Mouse (Mus musculus) heart, postnatal 14 days (tissue): ENCODE results near the gene Tomm34. TPM values are rescaled to one million over a fixed set of nuclear protein-coding genes. Genes with fewer than 3 reads are reported as not detected.

Experiments used
- DNase-seq, 2 experiments: peaks; one replicate each; pipeline ENCODE4 v3.0.0; 2021 to 2022
- intact Hi-C: fragments of 180-260 bp; cut with DNase I; formaldehyde crosslinking; loops from one replicate; pipeline ENCODE4 v1.15.1; 2025
- total RNA-seq, 2 experiments: library from RNA; stranded (reverse); gene quantifications; 2 replicates each; pipeline ENCODE4 v1.2.3; 2021

Gene Tomm34
- total RNA-seq, 2 experiments from 2014 or later, result 19.3 to 19.9 TPM

- DNase-seq, result no peak
- intact Hi-C loops, result no loop called here
Observed at GRCm38 (mm10) chr2:164022104-164022503, 48.9 kb downstream of the Tomm34 start.

GRCm38 (mm10) chr2:164019943-164020342 is 51.0 kb downstream of the Tomm34 start:
- intact Hi-C loops, result no loop called here
- DNase-seq, result no peak

- intact Hi-C loops, result no loop called here
- no peak for DNase-seq
Observed at GRCm38 (mm10) chr2:164018910-164019309, 52.1 kb downstream of the Tomm34 start.

- intact Hi-C loops, result no loop called here
- DNase-seq, result no peak
Observed at GRCm38 (mm10) chr2:164015304-164015703, 55.7 kb downstream of the Tomm34 start.

- intact Hi-C loops, result no loop called here
Observed at GRCm38 (mm10) chr2:164010944-164011343, 60.0 kb downstream of the Tomm34 start.

GRCm38 (mm10) chr2:164010496-164010895 is 60.5 kb downstream of the Tomm34 start:
- intact Hi-C loops, result no loop called here
- no peak for DNase-seq

More at GRCm38 (mm10) chr2:164010944-164011343, 60.0 kb downstream of the Tomm34 start:
- no peak for DNase-seq

GRCm38 (mm10) chr2:164009227-164009626 is 61.7 kb downstream of the Tomm34 start:
- no peak for DNase-seq
- intact Hi-C loops, result no loop called here

GRCm38 (mm10) chr2:164007987-164008545 is 62.9 kb downstream of the Tomm34 start:
- no peak for DNase-seq
- intact Hi-C loops, result no loop called here

GRCm38 (mm10) chr2:164007547-164007946 is 63.4 kb downstream of the Tomm34 start:
- intact Hi-C loops, result no loop called here
- no peak for DNase-seq

GRCm38 (mm10) chr2:164006932-164007331 is 64.0 kb downstream of the Tomm34 start:
- peak in 1 of 2 experiments; percentile 27 for DNase-seq
- intact Hi-C loops, result no loop called here

GRCm38 (mm10) chr2:164004503-164004902 is 66.5 kb downstream of the Tomm34 start:
- no peak for DNase-seq
- intact Hi-C loops, result no loop called here

Other genes with a start within 250 kb of the Tomm34 start
- gene Kcnk15, start 217.5 kb downstream of the Tomm34 start, total RNA-seq, result not detected
- under 1 TPM; 0.10 to 0.15 TPM for gene Rims4, start 152.5 kb downstream of the Tomm34 start, total RNA-seq
- gene Ywhab, start 76.2 kb downstream of the Tomm34 start, total RNA-seq, result 10 to 100 TPM; 93.5 to 98.0 TPM
- gene Pabpc1l, start 45.7 kb downstream of the Tomm34 start, total RNA-seq, result under 1 TPM; 0.79 to 0.83 TPM
- 10 to 100 TPM; 17.0 to 20.4 TPM for gene Stk4, start 847 bp downstream of the Tomm34 start, total RNA-seq
- not detected for gene Kcns1, start 99.9 kb upstream of the Tomm34 start, total RNA-seq
- not detected for gene Wfdc5, start 111.6 kb upstream of the Tomm34 start, total RNA-seq
- not detected for gene Wfdc12, start 119.4 kb upstream of the Tomm34 start, total RNA-seq
- not detected for gene Wfdc15a, start 129.0 kb upstream of the Tomm34 start, total RNA-seq
- not detected for gene Wfdc15b, start 150.5 kb upstream of the Tomm34 start, total RNA-seq
- gene Svs2, start 167.3 kb upstream of the Tomm34 start, total RNA-seq, result not detected
- gene Svs3b, start 185.5 kb upstream of the Tomm34 start, total RNA-seq, result not detected
- not detected for gene Svs4, start 207.3 kb upstream of the Tomm34 start, total RNA-seq
- gene Svs3a, start 218.1 kb upstream of the Tomm34 start, total RNA-seq, result not detected
- not detected for gene Svs6, start 245.6 kb upstream of the Tomm34 start, total RNA-seq